Mouse (Mus musculus) lung, postnatal 0 days (tissue): ENCODE measurements around the gene Mpst. TPM values are rescaled to one million over a fixed set of nuclear protein-coding genes. Genes with fewer than 3 reads are reported as not detected.

Experiments used
- ATAC-seq: fragments of 200-750 bp; cut with Nextera tagmentation; 2 replicates; pipeline ENCODE4 v1.8.0; 2017; ENCODE audit warnings: moderate library complexity
- DNase-seq: peaks from one replicate; pipeline ENCODE4 v3.0.0-alpha.2; 2016; ENCODE audit warnings: low spot score
- H3K27ac ChIP-seq: fragments of 300-500 bp; sonication (generic); 2 replicates; pipeline ENCODE4 v1.5.1; 2014; ENCODE audit warnings: antibody characterized with exemption, mild to moderate bottlenecking, low read length, mixed read lengths
- H3K27me3 ChIP-seq: fragments of 300-500 bp; sonication (generic); replicated peaks from 2 replicates; pipeline ENCODE4 v1.6.1; 2014; ENCODE audit warnings: low read length, mixed read lengths; ENCODE audit not compliant: insufficient read depth
- H3K36me3 ChIP-seq: fragments of 300-500 bp; sonication (generic); 2 replicates; pipeline ENCODE4 v1.6.1; 2014; ENCODE audit warnings: low read length, mixed read lengths; ENCODE audit not compliant: insufficient read depth
- H3K4me1 ChIP-seq: fragments of 300-500 bp; sonication (generic); 2 replicates; pipeline ENCODE4 v1.6.1; 2014; ENCODE audit warnings: antibody characterized with exemption, low read depth, low read length, mixed read lengths; ENCODE audit not compliant: insufficient read depth
- H3K4me2 ChIP-seq: fragments of 300-500 bp; sonication (generic); replicated peaks from 2 replicates; pipeline ENCODE4 v1.6.1; 2014; ENCODE audit warnings: low read depth, mild to moderate bottlenecking, low read length, moderate library complexity, mixed read lengths
- H3K4me3 ChIP-seq: fragments of 300-500 bp; sonication (generic); 2 replicates; pipeline ENCODE4 v1.5.1; 2014; ENCODE audit warnings: low read depth, low read length
- H3K9ac ChIP-seq: fragments of 300-500 bp; sonication (generic); replicated peaks from 2 replicates; pipeline ENCODE4 v1.6.1; 2014; ENCODE audit warnings: low read depth, mild to moderate bottlenecking
- H3K9me3 ChIP-seq: fragments of 300-500 bp; sonication (generic); 2 replicates; pipeline ENCODE4 v1.6.1; 2016; ENCODE audit warnings: low read length, mixed read lengths
- CTCF ChIP-seq: IDR thresholded peaks from 2 replicates; pipeline ENCODE4 v1.5.1; 2016; ENCODE audit warnings: antibody characterized with exemption, mild to moderate bottlenecking
- EP300 ChIP-seq: IDR thresholded peaks from 2 replicates; pipeline ENCODE4 v1.6.1; 2016; ENCODE audit warnings: antibody characterized with exemption, mild to moderate bottlenecking, control low read depth
- WGBS: fragments of 180-500 bp; shearing (Covaris S2); extraction: QIAGEN DNeasy Blood & Tissue Kit; methylation state at CpG from one replicate; pipeline ENCODE4 v1.1.7; 2014; 5-methylcytosine and 5-hydroxymethylcytosine counted together
- polyA plus RNA-seq: library from polyadenylated mRNA; unstranded; fragments of >200 nt; fragmentation: Nextera tagmentation; extraction: Ambion mirVana; gene quantifications from 2 replicates; pipeline ENCODE4 v1.2.1, GENCODE M21; 2015

Gene Mpst
- polyA plus RNA-seq, 1 experiment from 2014 or later, result 4.1 TPM

GRCm38 (mm10) chr15:78429871-78430622 is 23.8 kb downstream of the Mpst start:
- Histone ChIP-seq H3K36me3 (no peaks in the 10 kb centered on the region), H3K9me3 (no peaks in the 10 kb centered on the region), H3K4me3 (no peak overlapping the region), H3K27ac (peak overlapping the region; percentile 75), H3K27me3 (no peaks in the 10 kb centered on the region), H3K4me1 (peaks cover 9% of the 10 kb centered on the region; the same call in 1 of the 2 replicates), H3K4me2 (peak overlapping the region; percentile 74; the same call in 1 of the 2 replicates), H3K9ac (no peak overlapping the region)
- no peak for DNase-seq
- ATAC-seq, result peak; percentile 35
- 67% methylated on average over 13 of the region's 13 CpGs for WGBS
- TF ChIP-seq EP300, result no peak
- TF ChIP-seq CTCF, result no peak

GRCm38 (mm10) chr15:78430874-78431273 is 24.7 kb downstream of the Mpst start:
- no peak for TF ChIP-seq CTCF
- ATAC-seq (no peak), DNase-seq (no peak)
- Histone ChIP-seq H3K27ac (no peak overlapping the region), H3K9ac (no peak overlapping the region), H3K27me3 (no peaks in the 10 kb centered on the region), H3K36me3 (peaks cover 3% of the 10 kb centered on the region; the same call in 1 of the 2 replicates), H3K4me3 (no peak overlapping the region), H3K4me1 (peaks cover 9% of the 10 kb centered on the region; the same call in 1 of the 2 replicates), H3K4me2 (no peak overlapping the region), H3K9me3 (no peaks in the 10 kb centered on the region)
- 91% methylated on average over 10 of the region's 10 CpGs for WGBS

- H3K36me3 ChIP-seq, result peaks cover 3% of the 10 kb centered on the region; the same call in 1 of the 2 replicates
- TF ChIP-seq EP300 (no peak), CTCF (no peak)
- H3K9me3 ChIP-seq, result no peaks in the 10 kb centered on the region
- H3K9ac ChIP-seq, result no peak overlapping the region
- no peak for DNase-seq
- peaks cover 9% of the 10 kb centered on the region for H3K4me1 ChIP-seq
- ATAC-seq, result no peak
- no peak overlapping the region for H3K4me2 ChIP-seq
- WGBS, result 74% methylated on average over 7 of the region's 7 CpGs
- no peak overlapping the region for H3K27ac ChIP-seq
- no peaks in the 10 kb centered on the region for H3K27me3 ChIP-seq
- no peak overlapping the region for H3K4me3 ChIP-seq
These were observed 25.4 kb downstream of the Mpst start for GRCm38 (mm10) chr15:78431541-78432121.

DNA sequence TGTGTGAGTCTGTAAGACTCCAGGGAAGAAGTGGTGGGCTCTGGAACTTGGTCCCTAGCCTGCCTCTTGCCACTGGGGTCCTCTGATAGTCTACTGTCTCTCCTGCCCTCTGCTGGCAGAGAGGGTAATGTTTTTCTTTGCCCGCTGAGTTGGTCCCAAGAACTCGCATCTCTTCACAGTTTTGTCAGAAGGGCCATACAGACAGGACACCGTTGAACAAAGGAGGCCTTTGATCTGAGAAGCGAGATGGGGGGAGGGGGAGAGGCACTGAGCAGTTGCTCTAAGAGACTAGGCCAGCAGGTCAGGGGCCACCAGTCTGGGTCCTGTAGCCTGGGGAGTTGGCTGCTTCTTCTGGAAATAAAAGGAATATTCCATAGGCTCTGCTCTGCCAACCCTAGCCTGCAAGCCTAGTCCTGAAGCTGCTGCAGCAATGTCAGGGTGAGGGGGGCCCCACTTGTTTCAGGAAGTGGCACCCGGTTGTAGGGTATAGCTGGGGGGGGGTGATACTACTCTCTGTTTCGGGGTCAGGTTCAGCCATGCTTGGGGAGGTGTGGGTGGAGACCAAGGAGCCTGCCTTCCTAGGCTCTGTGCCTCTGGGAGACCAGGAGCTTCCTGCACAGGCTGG is 28.8 kb downstream of the Mpst start:
- peaks cover 3% of the 10 kb centered on the region; the same call in 1 of the 2 replicates for H3K36me3 ChIP-seq
- DNase-seq (peak; percentile 40), ATAC-seq (no peak)
- peak; percentile 78 for TF ChIP-seq CTCF
- no peak for TF ChIP-seq EP300
- 37% methylated on average over 6 of the region's 6 CpGs for WGBS
- H3K27me3 ChIP-seq, result no peaks in the 10 kb centered on the region
- no peaks in the 10 kb centered on the region for H3K9me3 ChIP-seq
- no peak overlapping the region for H3K27ac ChIP-seq
- no peak overlapping the region for H3K4me2 ChIP-seq
- H3K9ac ChIP-seq, result no peak overlapping the region
- H3K4me3 ChIP-seq, result no peak overlapping the region
- no peaks in the 10 kb centered on the region; the same call in 1 of the 2 replicates for H3K4me1 ChIP-seq

DNA sequence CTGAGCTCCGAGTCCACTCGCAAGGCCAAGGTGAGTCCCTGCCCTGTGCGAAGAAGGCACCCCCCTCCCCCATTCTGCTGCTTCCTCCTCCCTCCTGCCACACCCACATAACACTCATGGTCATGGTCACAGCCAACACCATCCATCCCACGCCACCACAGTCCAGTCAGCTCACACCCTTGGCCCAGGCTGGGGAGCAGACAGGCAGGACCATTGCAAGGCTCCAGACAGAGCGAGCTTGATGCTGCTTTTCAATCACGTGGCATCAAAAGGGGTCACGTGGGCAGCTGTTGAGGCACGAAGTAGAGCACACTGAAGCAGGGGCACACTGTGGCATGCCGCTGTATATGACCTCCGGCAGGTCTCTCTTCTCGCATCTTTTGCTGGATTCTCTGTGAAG is 29.5 kb downstream of the Mpst start:
- H3K27ac ChIP-seq, result no peak overlapping the region
- H3K4me3 ChIP-seq, result no peak overlapping the region
- no peak overlapping the region for H3K9ac ChIP-seq
- no peaks in the 10 kb centered on the region for H3K27me3 ChIP-seq
- no peaks in the 10 kb centered on the region for H3K9me3 ChIP-seq
- WGBS, result 86% methylated on average over 11 of the region's 11 CpGs
- ATAC-seq, result no peak
- no peak for DNase-seq
- H3K4me1 ChIP-seq, result no peaks in the 10 kb centered on the region; the same call in 1 of the 2 replicates
- peaks cover 3% of the 10 kb centered on the region; the same call in 1 of the 2 replicates for H3K36me3 ChIP-seq
- TF ChIP-seq EP300, result no peak
- no peak for TF ChIP-seq CTCF
- H3K4me2 ChIP-seq, result no peak overlapping the region

DNA sequence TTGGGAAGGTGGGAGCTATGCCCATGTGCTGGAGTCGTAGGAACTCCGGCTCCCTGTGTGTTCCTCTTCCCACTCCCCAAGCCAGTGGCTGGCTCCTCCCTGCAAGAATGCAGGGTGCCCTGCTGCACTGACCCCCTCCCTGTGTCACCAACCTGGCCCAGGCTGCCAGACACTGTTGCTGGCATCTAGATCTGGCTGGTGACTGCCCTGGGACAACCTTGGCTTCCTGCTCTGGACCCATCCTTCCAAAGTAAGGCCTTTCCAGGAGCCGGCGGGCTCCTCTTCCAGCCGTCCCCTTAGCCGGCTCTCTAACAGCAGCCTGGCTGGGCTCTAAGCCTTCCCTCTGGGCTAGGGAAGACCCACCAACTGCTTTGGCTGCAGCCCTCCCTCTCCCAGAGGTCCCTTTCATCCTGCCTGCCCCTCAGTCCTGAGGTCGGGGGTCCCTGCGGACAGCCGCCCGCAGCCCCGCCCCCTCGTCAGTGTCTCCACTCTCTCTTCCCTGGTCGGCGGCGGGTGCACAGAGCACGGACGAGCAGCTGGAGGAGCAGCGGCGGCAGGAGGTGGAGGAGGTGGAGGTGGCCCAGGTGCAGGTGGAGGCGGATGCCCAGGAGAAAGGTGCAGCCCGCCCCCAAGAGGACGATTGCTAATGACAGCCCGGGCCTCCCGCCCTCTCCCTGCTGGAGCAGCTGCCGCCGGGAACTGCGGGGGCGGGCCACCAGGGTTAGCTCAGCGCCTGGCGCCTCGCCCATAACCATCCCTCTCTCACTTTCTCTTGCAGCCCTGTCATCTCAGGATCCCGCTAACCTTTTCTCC is 30.4 kb downstream of the Mpst start:
- no peak overlapping the region for H3K27ac ChIP-seq
- no peak overlapping the region for H3K9ac ChIP-seq
- H3K27me3 ChIP-seq, result no peaks in the 10 kb centered on the region
- peak overlapping the region; percentile 54 for H3K4me2 ChIP-seq
- TF ChIP-seq EP300 (no peak), CTCF (peak; percentile 52)
- no peaks in the 10 kb centered on the region for H3K9me3 ChIP-seq
- H3K4me3 ChIP-seq, result no peak overlapping the region; the same call in 1 of the 2 replicates
- peak; percentile 93 for DNase-seq
- H3K36me3 ChIP-seq, result peaks cover 3% of the 10 kb centered on the region; the same call in 1 of the 2 replicates
- ATAC-seq, result peak; percentile 83
- WGBS, result 15% methylated on average over 30 of the region's 32 CpGs
- H3K4me1 ChIP-seq, result no peaks in the 10 kb centered on the region; the same call in 1 of the 2 replicates
